Mouse (Mus musculus) C2C12 (cell line): Measurements from ENCODE around the gene Pa2g4. TPM values are rescaled to one million over a fixed set of nuclear protein-coding genes. Genes with fewer than 3 reads are reported as not detected.

ENCODE experiments used
- H3K27me3 ChIP-seq: one replicate; pipeline ENCODE4 v1.6.1; 2011; ENCODE audit not compliant: control insufficient read depth, insufficient read depth, insufficient read length
- H3K36me3 ChIP-seq: one replicate; pipeline ENCODE4 v1.6.1; 2011; ENCODE audit not compliant: control insufficient read depth, insufficient read depth
- H3K4me3 ChIP-seq: one replicate; pipeline ENCODE4 v1.5.1; 2011; ENCODE audit warnings: mild to moderate bottlenecking, control low read depth; ENCODE audit not compliant: poor library complexity, insufficient read depth, severe bottlenecking
- H3K79me2 ChIP-seq: one replicate; pipeline ENCODE4 v1.6.1; 2011; ENCODE audit not compliant: control insufficient read depth, insufficient read depth
- H3K79me3 ChIP-seq: one replicate; pipeline ENCODE4 v1.6.1; 2011; ENCODE audit warnings: low read depth, control low read depth
- H3ac ChIP-seq: one replicate; pipeline ENCODE3; 2011; ENCODE audit warnings: low read depth; ENCODE audit not compliant: control insufficient read depth, insufficient read length
- CEBPB ChIP-seq: IDR thresholded peaks from one replicate; pipeline ENCODE4 v1.6.1; 2011; ENCODE audit warnings: low read depth, mild to moderate bottlenecking, control low read depth, moderate library complexity
- CTCF ChIP-seq: IDR thresholded peaks from one replicate; pipeline ENCODE4 v1.5.1; 2011; ENCODE audit not compliant: control insufficient read depth, insufficient read depth, insufficient read length
- FOSL1 ChIP-seq: IDR thresholded peaks from one replicate; pipeline ENCODE4 v1.8.0; 2011; ENCODE audit warnings: mild to moderate bottlenecking, low read length; ENCODE audit not compliant: poor library complexity, insufficient read depth, severe bottlenecking
- MAX ChIP-seq: IDR thresholded peaks from one replicate; pipeline ENCODE4 v1.6.1; 2011; ENCODE audit warnings: mild to moderate bottlenecking, control low read depth
- MYOD1 ChIP-seq: IDR thresholded peaks from one replicate; pipeline ENCODE4 v1.6.1; 2011; ENCODE audit warnings: low read depth; ENCODE audit not compliant: control insufficient read depth, insufficient read length
- MYOG ChIP-seq: IDR thresholded peaks from one replicate; pipeline ENCODE4 v1.6.1; 2011; ENCODE audit not compliant: control insufficient read depth, insufficient read length; ENCODE audit errors: extremely low read depth
- USF1 ChIP-seq: IDR thresholded peaks from one replicate; pipeline ENCODE4 v1.6.1; 2011; ENCODE audit warnings: low read depth, mild to moderate bottlenecking, control low read depth, moderate library complexity
- polyA plus RNA-seq: library from polyadenylated mRNA; unstranded; fragments of >200 nt; fragmentation: generic; extraction: Trizol; gene quantifications from one replicate; pipeline ENCODE4 v1.2.1, GENCODE M21; 2012; ENCODE audit warnings: missing spikeins

Pa2g4 gene
- polyA plus RNA-seq, 1 experiment = 232 TPM

DNA sequence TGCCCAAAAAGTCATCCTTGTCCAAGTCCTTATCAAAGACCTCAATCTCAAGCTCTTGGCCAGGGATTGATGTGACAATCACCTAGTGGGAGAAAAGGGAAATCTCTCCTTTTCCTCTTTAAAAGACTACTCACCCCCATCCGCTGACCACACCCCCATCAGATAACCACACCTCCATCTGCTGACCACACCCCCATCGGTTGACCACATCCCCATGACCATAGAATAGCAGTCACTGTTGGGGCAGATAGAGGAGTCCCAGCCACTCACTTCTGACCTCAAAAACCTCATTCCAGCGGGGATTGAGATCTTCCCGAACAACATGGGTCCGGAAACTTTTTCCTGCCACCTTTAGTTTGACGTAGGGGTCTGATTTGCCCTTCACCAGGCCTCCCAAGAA is 49.1 kb downstream of the Pa2g4 start:
- H3K79me3 ChIP-seq = no peaks in the 10 kb centered on the region
- H3K79me2 ChIP-seq = no peaks in the 10 kb centered on the region
- no peak overlapping the region for H3ac ChIP-seq
- H3K36me3 ChIP-seq = peaks cover 97% of the 10 kb centered on the region
- TF ChIP-seq MYOG (no peak), USF1 (no peak), MYOD1 (no peak), FOSL1 (no peak), CTCF (no peak), MAX (no peak), CEBPB (no peak)
- no peak overlapping the region for H3K4me3 ChIP-seq
- no peaks in the 10 kb centered on the region for H3K27me3 ChIP-seq

- H3K79me3 ChIP-seq = no peaks in the 10 kb centered on the region
- H3K27me3 ChIP-seq = no peaks in the 10 kb centered on the region
- no peak overlapping the region for H3K4me3 ChIP-seq
- H3ac ChIP-seq = no peak overlapping the region
- no peak for TF ChIP-seq FOSL1
- TF ChIP-seq CTCF = no peak
- TF ChIP-seq MYOG = no peak
- no peak for TF ChIP-seq CEBPB
- no peak for TF ChIP-seq MYOD1
- TF ChIP-seq USF1 = no peak
- TF ChIP-seq MAX = no peak
- H3K79me2 ChIP-seq = no peaks in the 10 kb centered on the region
- peaks cover 97% of the 10 kb centered on the region for H3K36me3 ChIP-seq
Observed at GRCm38 (mm10) chr10:128516029-128516428, 49.8 kb downstream of the Pa2g4 start.

DNA sequence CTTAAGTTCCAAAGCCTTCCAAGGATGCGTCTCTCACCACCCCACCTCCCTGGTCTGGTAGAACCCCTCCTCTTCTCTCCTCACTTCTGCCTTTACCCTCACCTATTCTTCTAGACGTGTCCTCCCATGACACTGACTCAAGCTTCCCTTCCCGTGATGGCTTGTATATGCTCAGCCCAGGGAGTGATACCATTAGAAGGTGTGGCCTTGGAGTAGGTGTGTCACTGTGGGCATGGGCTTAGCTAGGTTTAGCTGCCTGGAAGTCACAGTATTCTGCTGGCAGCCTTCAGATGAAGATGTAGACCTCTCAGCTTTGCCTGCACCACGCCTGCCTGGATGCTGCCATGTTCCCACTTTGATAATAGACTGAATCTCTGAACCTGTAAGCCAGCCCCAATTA is 50.7 kb downstream of the Pa2g4 start:
- no peaks in the 10 kb centered on the region for H3K79me2 ChIP-seq
- no peaks in the 10 kb centered on the region for H3K27me3 ChIP-seq
- H3K79me3 ChIP-seq = no peaks in the 10 kb centered on the region
- TF ChIP-seq USF1 (no peak), MYOG (no peak), MAX (no peak), FOSL1 (no peak), CTCF (no peak), CEBPB (no peak), MYOD1 (no peak)
- H3K4me3 ChIP-seq = no peak overlapping the region
- peaks cover 94% of the 10 kb centered on the region for H3K36me3 ChIP-seq
- H3ac ChIP-seq = no peak overlapping the region

DNA sequence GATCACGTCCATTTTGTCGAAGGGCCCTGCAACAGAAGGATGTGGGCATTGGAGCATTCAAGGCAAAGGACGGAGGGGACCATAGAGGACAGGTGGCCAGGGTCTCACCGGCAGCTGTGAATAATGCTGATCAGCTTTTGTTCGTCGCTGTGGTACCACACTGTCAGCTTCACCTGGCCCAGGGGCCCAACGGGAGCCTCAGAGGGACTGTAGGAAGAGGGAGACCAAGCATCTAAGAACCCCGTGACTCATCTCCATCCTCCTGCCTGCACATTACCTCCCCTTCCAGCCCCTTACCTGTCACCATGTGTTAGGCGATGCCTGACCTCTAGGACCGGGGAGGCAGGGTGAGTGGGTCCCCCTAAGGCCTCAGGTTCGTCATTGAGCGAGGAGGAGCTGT is 54.0 kb downstream of the Pa2g4 start:
- no peak overlapping the region for H3ac ChIP-seq
- peaks cover 71% of the 10 kb centered on the region for H3K36me3 ChIP-seq
- no peaks in the 10 kb centered on the region for H3K79me2 ChIP-seq
- no peak for TF ChIP-seq MAX
- TF ChIP-seq USF1 = no peak
- no peak for TF ChIP-seq MYOD1
- no peak for TF ChIP-seq CEBPB
- TF ChIP-seq MYOG = no peak
- TF ChIP-seq FOSL1 = no peak
- TF ChIP-seq CTCF = no peak
- H3K4me3 ChIP-seq = no peak overlapping the region
- no peaks in the 10 kb centered on the region for H3K79me3 ChIP-seq
- H3K27me3 ChIP-seq = no peaks in the 10 kb centered on the region

DNA sequence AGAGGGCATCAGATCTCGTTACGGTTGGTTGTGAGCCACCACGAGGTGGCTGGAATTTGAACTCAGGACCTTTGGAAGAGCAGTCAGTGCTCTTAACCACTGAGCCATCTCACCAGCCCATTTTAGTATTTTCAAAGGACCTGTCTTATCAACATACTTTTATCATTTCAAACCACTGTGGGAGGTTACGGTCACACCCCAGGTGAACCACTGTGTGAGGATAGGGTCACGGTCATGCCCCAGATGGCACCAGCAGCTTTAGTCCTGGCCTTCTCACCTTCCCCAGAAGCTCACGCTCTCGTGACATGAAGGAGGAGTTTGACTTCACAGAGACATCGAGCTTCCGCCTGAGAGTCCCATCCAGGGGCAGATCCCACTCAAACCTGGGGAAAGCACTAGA is 54.6 kb downstream of the Pa2g4 start:
- H3K36me3 ChIP-seq = peaks cover 65% of the 10 kb centered on the region
- no peak overlapping the region for H3ac ChIP-seq
- no peak for TF ChIP-seq MAX
- no peaks in the 10 kb centered on the region for H3K27me3 ChIP-seq
- no peaks in the 10 kb centered on the region for H3K79me2 ChIP-seq
- H3K4me3 ChIP-seq = no peak overlapping the region
- H3K79me3 ChIP-seq = no peaks in the 10 kb centered on the region

GRCm38 (mm10) chr10:128510301-128510700 is 55.5 kb downstream of the Pa2g4 start:
- Histone ChIP-seq H3ac (no peak overlapping the region), H3K36me3 (peaks cover 57% of the 10 kb centered on the region), H3K79me2 (no peaks in the 10 kb centered on the region), H3K4me3 (no peak overlapping the region), H3K79me3 (no peaks in the 10 kb centered on the region), H3K27me3 (no peaks in the 10 kb centered on the region)
- TF ChIP-seq FOSL1 (no peak), CEBPB (no peak), USF1 (no peak), MYOD1 (no peak), MYOG (no peak), CTCF (no peak), MAX (no peak)

DNA sequence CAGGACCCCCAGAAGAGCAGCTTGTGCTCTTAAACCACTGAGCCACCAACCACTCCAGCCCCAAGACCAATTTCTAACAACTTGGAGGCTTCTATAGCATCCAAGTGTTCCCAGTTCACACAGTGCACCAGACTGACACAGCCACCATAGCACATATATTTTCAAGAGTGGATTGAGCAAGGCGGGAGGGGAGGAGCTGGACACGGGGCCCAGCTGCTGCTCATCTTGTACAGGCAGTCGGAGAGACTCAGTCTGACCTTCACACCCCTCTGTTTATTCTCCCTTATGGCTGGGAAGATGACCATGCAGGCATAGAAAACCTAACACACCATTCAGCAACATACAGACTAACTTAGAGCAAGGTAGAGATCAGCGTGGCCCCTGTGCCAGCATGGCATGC is 56.0 kb downstream of the Pa2g4 start:
- H3K4me3 ChIP-seq = no peak overlapping the region
- H3K36me3 ChIP-seq = peaks cover 52% of the 10 kb centered on the region
- no peaks in the 10 kb centered on the region for H3K79me2 ChIP-seq
- no peaks in the 10 kb centered on the region for H3K79me3 ChIP-seq
- H3K27me3 ChIP-seq = no peaks in the 10 kb centered on the region
- TF ChIP-seq MYOD1 (no peak), MAX (no peak), CTCF (no peak), USF1 (no peak), CEBPB (no peak), MYOG (no peak), FOSL1 (no peak)
- no peak overlapping the region for H3ac ChIP-seq
